Mouse (Mus musculus): ENCODE results near the gene Hpcal4. TPM values are rescaled to one million over a fixed set of nuclear protein-coding genes. Genes with fewer than 3 reads are reported as not detected.

Gene Hpcal4
- polyA plus RNA-seq, 1 experiment from 2014 or later, result not detected

GRCm38 (mm10) chr4:123162305-123162917 lies 20.6 kb upstream of the Hpcal4 start:
- CTCF ChIA-PET, result no interaction called here
- ATAC-seq (no peak), DNase-seq (ENCODE audit: low read depth, low spot score) (no peak)
- POLR2A ChIA-PET, result no interaction called here
- peaks cover 4% of the 10 kb centered on the region for H3K27me3 ChIP-seq
- in situ Hi-C loops (cut with MboI; ENCODE audit: low pct_unique_long_range_greater_than_20kb), result no loop called here
- TF ChIP-seq CTCF (IDR thresholded peaks at IDR 0.05), result no peak

- TF ChIP-seq CTCF (IDR thresholded peaks at IDR 0.05), result no peak
- CTCF ChIA-PET, result no interaction called here
- POLR2A ChIA-PET, result no interaction called here
- in situ Hi-C loops (cut with MboI; ENCODE audit: low pct_unique_long_range_greater_than_20kb), result no loop called here
- DNase-seq (ENCODE audit: low read depth, low spot score) (no peak), ATAC-seq (no peak)
- peaks cover 4% of the 10 kb centered on the region for H3K27me3 ChIP-seq
Measured at GRCm38 (mm10) chr4:123164157-123164556, 18.9 kb upstream of the Hpcal4 start.

GRCm38 (mm10) chr4:123171811-123172210 lies 11.2 kb upstream of the Hpcal4 start:
- in situ Hi-C loops (cut with MboI; ENCODE audit: low pct_unique_long_range_greater_than_20kb), result no loop called here
- ATAC-seq, result no peak
- POLR2A ChIA-PET, result interaction anchor here (0.6 kb wide), 1 partner anchor 320 kb away, joined by 8 read pairs; no protein-coding TSS in a partner anchor
- no peak for DNase-seq (ENCODE audit: low read depth, low spot score)
- CTCF ChIA-PET, result interaction anchor here (0.6 to 1.3 kb wide), 2 partner anchors 27 to 146 kb away, joined by 3 read pairs; no protein-coding TSS in a partner anchor
- H3K27me3 ChIP-seq, result peaks cover 33% of the 10 kb centered on the region
- peak; percentile 7 for TF ChIP-seq CTCF (IDR thresholded peaks at IDR 0.05)

GRCm38 (mm10) chr4:123183239-123184056 lies 421 bp downstream of the Hpcal4 start:
- no peak for TF ChIP-seq CTCF (IDR thresholded peaks at IDR 0.05)
- peaks cover 51% of the 10 kb centered on the region for H3K27me3 ChIP-seq
- POLR2A ChIA-PET, result interaction anchor here (0.6 kb wide), 1 partner anchor 1668 kb away, joined by 3 read pairs; no protein-coding TSS in a partner anchor
- in situ Hi-C loops (cut with MboI; ENCODE audit: low pct_unique_long_range_greater_than_20kb), result no loop called here
- CTCF ChIA-PET, result no interaction called here
- ATAC-seq, result peak; percentile 44
- DNase-seq (ENCODE audit: low read depth, low spot score), result no peak

- DNase-seq (ENCODE audit: low read depth, low spot score), result no peak
- ATAC-seq, result no peak
- in situ Hi-C loops (cut with MboI; ENCODE audit: low pct_unique_long_range_greater_than_20kb), result no loop called here
- ChIA-PET POLR2A (interaction anchor here (0.5 kb wide), 1 partner anchor 15 kb away, joined by 4 read pairs; no protein-coding TSS in a partner anchor), CTCF (interaction anchor here (1.1 to 1.2 kb wide), 2 partner anchors 32 to 44 kb away, joined by 3 read pairs; no protein-coding TSS in a partner anchor)
- TF ChIP-seq CTCF (IDR thresholded peaks at IDR 0.05), result no peak
- peaks cover 49% of the 10 kb centered on the region for H3K27me3 ChIP-seq
Measured at GRCm38 (mm10) chr4:123184816-123185215, 1.8 kb downstream of the Hpcal4 start.

GRCm38 (mm10) chr4:123192336-123192735 lies 9.3 kb downstream of the Hpcal4 start:
- POLR2A ChIA-PET, result no interaction called here
- CTCF ChIA-PET, result no interaction called here
- no peak for TF ChIP-seq CTCF (IDR thresholded peaks at IDR 0.05)
- no peak for ATAC-seq
- peaks cover 18% of the 10 kb centered on the region for H3K27me3 ChIP-seq
- in situ Hi-C loops (cut with MboI; ENCODE audit: low pct_unique_long_range_greater_than_20kb), result no loop called here
- DNase-seq (ENCODE audit: low read depth, low spot score), result no peak

- ATAC-seq (no peak), DNase-seq (ENCODE audit: low read depth, low spot score) (no peak)
- H3K27me3 ChIP-seq, result peaks cover 22% of the 10 kb centered on the region
- TF ChIP-seq CTCF (IDR thresholded peaks at IDR 0.05), result no peak
- ChIA-PET CTCF (no interaction called here), POLR2A (no interaction called here)
- in situ Hi-C loops (cut with MboI; ENCODE audit: low pct_unique_long_range_greater_than_20kb), result no loop called here
Measured at GRCm38 (mm10) chr4:123193791-123194190, 10.8 kb downstream of the Hpcal4 start.

GRCm38 (mm10) chr4:123196695-123197094 lies 13.7 kb downstream of the Hpcal4 start:
- ATAC-seq, result no peak
- in situ Hi-C loops (cut with MboI; ENCODE audit: low pct_unique_long_range_greater_than_20kb), result loop anchor here (5.0 kb wide), 1 partner anchor 39 kb away; no protein-coding TSS in a partner anchor
- H3K27me3 ChIP-seq, result peaks cover 20% of the 10 kb centered on the region
- ChIA-PET CTCF (no interaction called here), POLR2A (no interaction called here)
- DNase-seq (ENCODE audit: low read depth, low spot score), result no peak
- no peak for TF ChIP-seq CTCF (IDR thresholded peaks at IDR 0.05)

GRCm38 (mm10) chr4:123200771-123201185 lies 17.8 kb downstream of the Hpcal4 start:
- CTCF ChIA-PET, result interaction anchor here (1.3 kb wide), 1 partner anchor 53 kb away, joined by 4 read pairs; no protein-coding TSS in a partner anchor
- in situ Hi-C loops (cut with MboI; ENCODE audit: low pct_unique_long_range_greater_than_20kb), result no loop called here
- POLR2A ChIA-PET, result no interaction called here
- no peak for DNase-seq (ENCODE audit: low read depth, low spot score)
- ATAC-seq, result no peak
- peaks cover 34% of the 10 kb centered on the region for H3K27me3 ChIP-seq
- TF ChIP-seq CTCF (IDR thresholded peaks at IDR 0.05), result peak; percentile 83

GRCm38 (mm10) chr4:123201186-123202093 lies 18.4 kb downstream of the Hpcal4 start, which contains the start of gene Nt5c1a:
Gene Nt5c1a, plus strand, starts transcription at chr4:123201504.
- peaks cover 34% of the 10 kb centered on the region for H3K27me3 ChIP-seq
- ATAC-seq, result no peak
- no peak for TF ChIP-seq CTCF (IDR thresholded peaks at IDR 0.05)
- DNase-seq (ENCODE audit: low read depth, low spot score), result no peak
- ChIA-PET POLR2A (no interaction called here), CTCF (no interaction called here)
- in situ Hi-C loops (cut with MboI; ENCODE audit: low pct_unique_long_range_greater_than_20kb), result no loop called here

Data from Patski (cell line).